Mouse (Mus musculus): ENCODE results near the gene Cers1.

Cers1 gene

DNA sequence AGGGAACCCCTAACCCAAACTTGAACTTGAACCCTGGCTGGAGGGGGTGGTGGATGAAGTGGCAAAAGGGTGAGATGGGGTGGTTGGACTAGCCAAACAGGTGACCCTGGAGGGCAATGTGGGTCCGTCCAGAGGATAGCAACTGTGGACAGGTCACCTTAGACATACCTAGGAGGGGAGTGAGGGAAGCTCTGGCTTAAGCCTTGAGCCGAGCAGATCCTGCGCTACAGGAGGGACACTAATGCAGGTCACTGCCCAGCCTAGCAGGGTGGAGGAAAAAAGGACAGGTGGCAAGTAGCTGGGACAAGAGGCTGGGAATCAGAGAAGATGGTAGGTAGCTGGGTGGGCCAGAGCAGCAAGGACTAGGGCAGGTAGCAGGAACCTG lies 36.4 kb downstream of the Cers1 start:
- no peak for DNase-seq (ENCODE audit: low read depth)

GRCm38 (mm10) chr8:70352657-70353151 lies 37.1 kb downstream of the Cers1 start:
- no peak for DNase-seq (ENCODE audit: low read depth)

DNA sequence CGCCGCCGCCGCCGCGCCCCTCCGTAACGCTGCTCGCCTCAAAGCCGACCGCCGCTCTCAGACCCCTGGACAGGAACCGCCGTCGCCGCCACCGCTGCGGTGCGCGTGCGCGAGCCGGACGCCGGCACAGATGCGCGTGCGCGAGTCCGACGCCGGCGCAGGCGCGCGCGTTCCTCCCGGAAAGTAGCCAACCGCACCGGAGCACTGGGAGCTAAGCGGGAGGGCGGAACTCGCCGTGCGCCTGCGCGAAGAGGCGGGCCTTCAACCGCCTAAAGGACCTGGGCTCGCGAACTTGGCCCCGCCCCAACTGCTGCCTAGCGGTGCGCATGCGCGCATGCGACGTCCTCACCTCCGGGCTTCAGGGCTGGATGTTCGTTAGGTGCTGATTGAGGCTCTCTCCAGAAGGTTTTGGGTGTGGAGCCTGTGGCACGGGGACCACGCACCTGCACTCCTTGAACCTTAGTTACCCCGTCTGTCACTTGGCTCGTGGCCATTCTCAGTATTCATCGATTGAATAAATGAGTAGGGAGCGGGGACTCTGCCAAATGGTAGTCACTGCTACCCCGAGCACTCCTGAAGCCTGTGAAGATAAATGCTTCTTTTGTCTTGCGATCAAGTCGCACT lies 37.7 kb downstream of the Cers1 start, which contains the start of gene Upf1:
TSS of gene Upf1 (minus strand) at position 85 of the 624 bp plus-strand sequence.
- peak; percentile 93 for DNase-seq (ENCODE audit: low read depth)

DNA sequence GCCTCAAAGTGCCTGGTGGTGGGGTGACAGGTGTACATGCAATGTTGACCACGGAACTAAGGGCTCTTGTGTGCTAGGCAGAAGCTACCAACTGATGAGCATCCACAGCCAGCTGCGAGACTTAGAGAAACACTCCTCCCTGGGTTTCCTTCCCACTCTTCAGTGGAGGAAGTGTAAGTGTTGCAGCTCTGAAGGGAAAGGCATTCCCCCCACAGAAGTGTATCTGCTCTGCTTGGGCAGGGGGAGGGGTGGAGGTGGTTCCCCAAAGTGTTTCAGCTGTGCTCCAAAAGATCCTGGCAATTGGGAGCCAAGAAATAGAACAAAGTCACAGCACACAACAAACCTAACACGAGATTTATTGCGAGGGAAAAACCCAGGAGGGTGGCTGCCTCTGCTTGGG lies 38.4 kb downstream of the Cers1 start:
- DNase-seq (ENCODE audit: low read depth) = no peak

- no peak for DNase-seq (ENCODE audit: low read depth)
Measured at GRCm38 (mm10) chr8:70356111-70356510, 40.5 kb downstream of the Cers1 start.

- DNase-seq (ENCODE audit: low read depth) = no peak
Measured at GRCm38 (mm10) chr8:70359411-70359810, 43.8 kb downstream of the Cers1 start.

GRCm38 (mm10) chr8:70360769-70361168 lies 45.2 kb downstream of the Cers1 start:
- DNase-seq (ENCODE audit: low read depth) = no peak

DNA sequence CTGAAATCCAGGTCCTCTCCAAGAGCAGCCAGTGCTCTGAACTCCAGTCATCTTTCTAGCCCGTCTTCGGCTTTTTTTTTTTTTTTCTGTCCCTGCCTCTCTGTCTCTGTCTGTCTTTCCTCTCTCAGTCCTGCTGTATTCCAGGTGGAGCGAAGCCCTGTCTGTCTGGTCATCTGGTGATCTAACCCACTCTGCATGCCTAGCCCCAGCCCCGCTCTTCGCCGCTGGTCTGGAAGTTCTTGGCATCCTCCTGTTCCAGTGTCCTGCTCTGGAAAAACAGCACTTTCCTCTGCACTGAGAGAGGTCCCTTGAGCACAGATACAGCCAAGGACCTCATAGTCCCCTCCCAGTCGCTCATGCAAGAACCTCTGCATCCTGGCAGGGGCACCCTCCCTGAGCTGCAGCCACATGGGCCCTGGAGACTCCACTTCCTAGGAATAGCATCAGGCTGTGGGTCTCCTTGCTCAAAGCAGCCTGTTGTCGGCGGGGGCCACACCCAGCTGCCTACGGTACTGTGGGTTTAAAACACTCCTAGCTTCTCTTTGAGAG lies 46.0 kb downstream of the Cers1 start:
- no peak for DNase-seq (ENCODE audit: low read depth)

- DNase-seq (ENCODE audit: low read depth) = peak; percentile 73
Measured at GRCm38 (mm10) chr8:70364066-70364465, 48.5 kb downstream of the Cers1 start.

DNA sequence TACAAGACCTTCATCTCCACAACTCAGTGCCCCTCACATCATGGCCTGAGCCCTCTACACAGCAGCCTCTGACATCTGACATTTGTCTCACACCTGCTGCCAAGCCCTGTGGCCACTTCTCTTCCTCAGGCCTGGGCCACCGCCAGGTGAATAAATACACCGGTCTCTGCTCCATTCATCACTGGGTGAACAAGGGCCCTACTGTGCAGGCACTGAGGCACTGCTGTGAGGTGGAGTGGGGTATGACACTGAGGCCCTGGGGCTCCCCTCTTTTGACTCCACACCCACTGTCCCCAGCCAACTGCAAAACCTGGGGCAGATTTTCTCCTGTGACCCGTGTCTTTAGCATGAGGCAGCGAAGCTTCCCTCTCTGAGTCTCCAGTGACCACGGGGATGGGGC lies 51.0 kb downstream of the Cers1 start:
- no peak for DNase-seq (ENCODE audit: low read depth)

GRCm38 (mm10) chr8:70370476-70370875 lies 54.9 kb downstream of the Cers1 start:
- peak; percentile 86 for DNase-seq (ENCODE audit: low read depth)

DNA sequence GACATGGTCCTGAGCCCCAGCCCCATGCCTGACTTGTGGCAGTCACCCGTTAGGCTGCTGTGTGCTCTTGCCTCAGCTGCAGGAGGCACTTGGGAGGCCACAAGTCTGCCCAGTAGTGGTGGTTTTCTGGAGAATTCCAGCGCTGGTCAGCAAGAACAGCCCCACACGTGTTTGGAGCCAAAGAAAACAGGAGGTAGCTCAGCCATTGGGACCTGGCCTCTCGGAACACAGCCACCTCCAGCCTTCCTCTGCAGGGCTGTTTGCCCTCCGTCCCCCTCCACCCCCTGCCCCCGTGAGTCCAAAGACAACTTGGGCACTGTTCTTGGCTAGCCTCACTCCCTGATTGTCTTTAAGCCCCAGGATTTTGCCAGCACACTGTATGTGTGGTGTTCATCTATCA lies 56.4 kb downstream of the Cers1 start:
- DNase-seq (ENCODE audit: low read depth) = peak; percentile 93

GRCm38 (mm10) chr8:70373397-70374317 lies 58.1 kb downstream of the Cers1 start, which contains the start of gene Comp:
Gene Comp (plus strand): TSS chr8:70373558.
- DNase-seq (ENCODE audit: low read depth) = no peak

DNA sequence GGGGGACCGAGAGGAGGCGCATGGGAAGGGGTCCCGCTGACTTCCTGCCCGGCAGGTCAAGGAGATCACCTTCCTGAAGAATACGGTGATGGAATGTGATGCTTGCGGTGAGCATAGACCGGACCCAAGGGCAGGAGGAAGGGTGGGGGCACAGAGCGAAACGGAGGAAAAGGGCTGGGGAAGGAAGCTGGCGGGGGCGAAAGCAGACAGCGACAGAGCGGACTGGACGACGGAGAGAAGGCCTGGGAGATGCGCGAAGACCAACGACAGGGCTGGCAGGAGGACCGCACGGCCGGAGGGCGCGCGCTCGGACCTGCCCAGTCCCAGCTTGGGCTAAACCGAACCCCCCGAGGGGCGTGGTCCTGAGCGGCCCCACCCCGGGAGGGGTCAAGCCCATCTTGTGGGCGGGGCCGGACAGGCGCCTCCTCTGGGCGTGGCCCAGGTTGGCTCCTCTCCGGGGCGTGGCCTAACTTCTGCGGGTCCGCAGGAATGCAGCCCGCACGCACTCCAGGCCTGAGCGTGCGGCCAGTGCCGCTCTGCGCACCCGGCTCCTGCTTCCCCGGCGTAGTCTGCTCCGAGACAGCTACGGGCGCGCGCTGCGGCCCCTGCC lies 58.8 kb downstream of the Cers1 start:
- no peak for DNase-seq (ENCODE audit: low read depth)

- DNase-seq (ENCODE audit: low read depth) = no peak
Measured at GRCm38 (mm10) chr8:70375212-70375859, 59.8 kb downstream of the Cers1 start.

GRCm38 (mm10) chr8:70376275-70376741 lies 60.7 kb downstream of the Cers1 start:
- no peak for DNase-seq (ENCODE audit: low read depth)

DNA sequence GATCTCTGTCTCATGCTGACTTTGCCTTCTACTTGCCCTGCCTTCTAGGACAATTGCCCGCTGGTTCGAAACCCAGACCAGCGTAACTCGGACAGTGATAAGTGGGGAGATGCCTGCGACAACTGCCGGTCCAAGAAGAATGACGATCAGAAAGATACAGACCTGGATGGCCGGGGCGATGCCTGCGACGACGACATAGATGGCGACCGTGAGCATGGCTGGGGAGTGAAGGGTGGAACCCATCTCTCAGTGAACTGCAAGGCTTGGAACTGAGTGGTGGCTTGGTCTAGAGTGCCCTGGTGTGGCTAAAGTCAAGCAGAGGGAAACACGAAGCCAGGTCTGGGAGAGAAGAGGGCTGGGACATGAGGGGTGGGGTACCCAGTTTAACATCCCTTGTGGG lies 61.5 kb downstream of the Cers1 start:
- DNase-seq (ENCODE audit: low read depth) = no peak

DNA sequence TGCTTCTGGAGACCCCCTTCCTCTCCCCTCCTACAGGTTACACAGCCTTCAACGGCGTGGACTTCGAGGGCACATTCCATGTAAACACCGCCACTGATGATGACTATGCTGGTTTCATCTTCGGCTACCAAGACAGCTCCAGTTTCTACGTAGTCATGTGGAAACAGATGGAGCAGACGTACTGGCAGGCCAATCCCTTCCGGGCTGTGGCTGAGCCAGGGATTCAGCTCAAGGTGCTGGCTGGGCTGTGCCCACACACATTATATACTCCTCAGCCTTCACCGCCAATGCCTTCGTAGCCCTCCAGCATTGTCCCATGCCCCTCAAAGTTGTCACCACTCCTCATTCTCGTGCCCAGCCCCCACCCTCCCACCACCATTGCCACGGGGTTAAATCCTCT lies 64.5 kb downstream of the Cers1 start:
- no peak for DNase-seq (ENCODE audit: low read depth)

All from fibroblast of lung, adult 2 months (primary cell).